Mouse (Mus musculus): ENCODE results near the gene Hist1h2af. TPM values are rescaled to one million over a fixed set of nuclear protein-coding genes. Genes with fewer than 3 reads are reported as not detected.
"Not testable (repeated sequence)": the region's sequence is repeated elsewhere in the genome, so short reads cannot be mapped to it uniquely, and the experiment has no call there.

Gene Hist1h2af
- polyA plus RNA-seq, 2 experiments, result 11.0 to 557 TPM

DNA sequence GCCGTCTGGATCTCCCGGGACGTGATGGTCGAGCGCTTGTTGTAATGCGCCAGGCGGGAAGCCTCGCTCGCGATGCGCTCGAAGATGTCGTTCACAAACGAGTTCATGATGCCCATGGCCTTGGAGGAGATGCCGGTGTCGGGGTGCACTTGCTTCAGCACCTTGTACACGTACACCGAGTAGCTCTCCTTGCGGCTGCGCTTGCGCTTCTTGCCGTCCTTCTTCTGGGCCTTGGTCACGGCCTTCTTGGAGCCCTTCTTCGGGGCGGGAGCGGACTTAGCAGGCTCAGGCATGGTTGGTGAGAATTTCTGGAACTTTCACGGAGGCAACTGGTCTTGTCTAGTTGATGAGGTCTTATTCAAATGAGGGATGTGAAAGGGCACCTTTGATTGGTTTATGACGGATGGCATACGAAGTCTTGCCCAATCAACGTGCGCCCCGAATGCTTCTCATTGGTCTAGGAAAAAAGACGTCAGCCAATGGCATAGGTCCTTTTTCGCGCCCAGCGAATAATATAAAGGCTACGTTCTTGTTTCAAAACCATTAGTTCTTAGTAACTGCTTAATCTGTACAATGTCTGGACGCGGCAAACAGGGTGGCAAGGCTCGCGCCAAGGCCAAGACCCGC lies 40.3 kb downstream of the Hist1h2af start, which contains the start of the genes Hist1h2bf and Hist1h2ad:
Gene Hist1h2bf, minus strand, starts transcription at position 299 of the 627 bp plus-strand sequence.
Gene Hist1h2ad, plus strand, starts transcription at position 484 of the 627 bp plus-strand sequence.
- Histone ChIP-seq H3K4me2 (replicated peaks; ENCODE audit: low read depth, low read length, severe bottlenecking) (peak within 1 kb of the TSS; percentile 63), H3K27ac (replicated peaks; ENCODE audit: low read depth, low read length) (peak within 1 kb of the TSS; percentile 93), H3K4me1 (ENCODE audit: control insufficient read depth, insufficient read depth, low read length) (peaks cover 21% of the 10 kb centered on the region), H3K9ac (ENCODE audit: low read depth, low read length, severe bottlenecking) (peak within 1 kb of the TSS; percentile 58), H3K4me3 (replicated peaks; ENCODE audit: low read length) (peak within 1 kb of the TSS; percentile 40)
- H3K9me3 ChIP-seq (ENCODE audit: control insufficient read depth, low read length); H3K27me3 ChIP-seq (ENCODE audit: control insufficient read depth, insufficient read depth, low read length); H3K36me3 ChIP-seq (ENCODE audit: control insufficient read depth, insufficient read depth, low read length): not testable (repeated sequence)
- WGBS, result 0% methylated on average over 29 of the region's 42 CpGs
- peak; percentile 31; the same call in 1 of the 2 replicates for TF ChIP-seq POLR2A (IDR thresholded peaks at IDR 0.05; ENCODE audit: borderline replicate concordance, extremely low read depth, insufficient read depth, insufficient read length)
- peak; percentile 100 for DNase-seq (ENCODE audit: low spot score)
- ATAC-seq (ENCODE audit: low FRiP score, low read depth), result peak; percentile 87

DNA sequence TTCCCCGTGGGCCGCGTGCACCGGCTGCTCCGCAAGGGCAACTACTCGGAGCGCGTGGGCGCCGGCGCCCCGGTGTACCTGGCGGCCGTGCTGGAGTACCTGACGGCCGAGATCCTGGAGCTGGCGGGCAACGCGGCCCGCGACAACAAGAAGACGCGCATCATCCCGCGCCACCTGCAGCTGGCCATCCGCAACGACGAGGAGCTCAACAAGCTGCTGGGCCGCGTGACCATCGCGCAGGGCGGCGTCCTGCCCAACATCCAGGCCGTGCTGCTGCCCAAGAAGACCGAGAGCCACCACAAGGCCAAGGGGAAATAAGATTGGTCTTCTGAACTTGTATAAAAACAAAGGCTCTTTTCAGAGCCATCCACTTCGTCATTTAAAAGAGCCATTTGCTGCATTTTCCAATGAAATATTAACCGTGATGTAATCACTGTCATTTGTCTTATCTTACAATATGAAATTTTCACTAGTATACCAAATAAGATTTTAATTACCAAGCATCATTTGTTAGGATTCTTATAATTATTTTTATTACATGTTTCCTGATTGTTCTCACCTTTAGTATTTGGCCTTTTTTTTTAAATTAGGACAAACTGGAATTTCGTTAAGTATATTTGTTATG lies 41.0 kb downstream of the Hist1h2af start:
- not testable (repeated sequence) for H3K27me3 ChIP-seq (ENCODE audit: control insufficient read depth, insufficient read depth, low read length); H3K36me3 ChIP-seq (ENCODE audit: control insufficient read depth, insufficient read depth, low read length); ATAC-seq (ENCODE audit: low FRiP score, low read depth); H3K9me3 ChIP-seq (ENCODE audit: control insufficient read depth, low read length); DNase-seq (ENCODE audit: low spot score)
- 0 out of 2 replicates have a peak, but pooled peaks have one; percentile 55 for TF ChIP-seq POLR2A (IDR thresholded peaks at IDR 0.05; ENCODE audit: borderline replicate concordance, extremely low read depth, insufficient read depth, insufficient read length)
- Histone ChIP-seq H3K4me3 (replicated peaks; ENCODE audit: low read length) (peak overlapping the region; percentile 40), H3K4me2 (replicated peaks; ENCODE audit: low read depth, low read length, severe bottlenecking) (peak overlapping the region; percentile 63), H3K4me1 (ENCODE audit: control insufficient read depth, insufficient read depth, low read length) (peaks cover 21% of the 10 kb centered on the region), H3K27ac (replicated peaks; ENCODE audit: low read depth, low read length) (peak overlapping the region; percentile 93), H3K9ac (ENCODE audit: low read depth, low read length, severe bottlenecking) (peak overlapping the region; percentile 58)
- under 1% methylated on average over 5 of the region's 39 CpGs for WGBS

DNA sequence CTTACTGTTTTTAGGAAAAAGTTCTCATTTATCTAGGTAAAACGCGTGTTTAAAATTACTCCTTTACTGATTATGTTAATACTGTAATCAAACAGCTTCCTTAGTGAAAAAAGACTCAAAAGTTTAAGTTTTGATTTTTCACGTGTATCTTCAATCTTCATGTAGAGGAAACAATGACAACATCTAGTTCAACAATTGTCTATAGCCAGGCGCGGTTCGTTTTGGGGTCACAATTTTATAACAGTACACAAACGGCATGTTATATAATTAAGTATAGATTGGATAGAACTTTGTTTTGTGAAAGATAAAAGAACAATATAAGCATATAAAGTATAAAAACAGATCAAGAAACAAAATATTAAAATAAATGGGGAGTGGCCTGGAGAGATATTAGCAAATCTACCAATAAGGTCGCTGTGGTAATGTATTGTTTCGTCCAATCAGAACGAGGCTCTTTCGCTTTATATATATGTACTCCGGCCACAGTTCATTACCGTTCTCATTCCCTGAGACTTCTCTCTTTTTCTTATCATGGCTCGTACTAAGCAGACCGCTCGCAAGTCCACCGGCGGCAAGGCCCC lies 41.7 kb downstream of the Hist1h2af start, which contains the start of gene Hist1h3d:
Gene Hist1h3d, plus strand, starts transcription at position 493 of the 581 bp plus-strand sequence.
- Histone ChIP-seq H3K9ac (ENCODE audit: low read depth, low read length, severe bottlenecking) (peak within 1 kb of the TSS; percentile 74), H3K4me2 (replicated peaks; ENCODE audit: low read depth, low read length, severe bottlenecking) (peak within 1 kb of the TSS; percentile 63), H3K4me3 (replicated peaks; ENCODE audit: low read length) (peak within 1 kb of the TSS; percentile 40), H3K4me1 (ENCODE audit: control insufficient read depth, insufficient read depth, low read length) (peaks cover 19% of the 10 kb centered on the region), H3K9me3 (ENCODE audit: control insufficient read depth, low read length) (no peaks in the 10 kb centered on the region), H3K36me3 (ENCODE audit: control insufficient read depth, insufficient read depth, low read length) (no peaks in the 10 kb centered on the region), H3K27ac (replicated peaks; ENCODE audit: low read depth, low read length) (peak within 1 kb of the TSS; percentile 87), H3K27me3 (ENCODE audit: control insufficient read depth, insufficient read depth, low read length) (no peaks in the 10 kb centered on the region)
- TF ChIP-seq POLR2A (IDR thresholded peaks at IDR 0.05; ENCODE audit: borderline replicate concordance, extremely low read depth, insufficient read depth, insufficient read length), result no peak
- DNase-seq (ENCODE audit: low spot score), result peak; percentile 98
- peak; percentile 72 for ATAC-seq (ENCODE audit: low FRiP score, low read depth)
- under 1% methylated on average over 18 of the region's 18 CpGs for WGBS

DNA sequence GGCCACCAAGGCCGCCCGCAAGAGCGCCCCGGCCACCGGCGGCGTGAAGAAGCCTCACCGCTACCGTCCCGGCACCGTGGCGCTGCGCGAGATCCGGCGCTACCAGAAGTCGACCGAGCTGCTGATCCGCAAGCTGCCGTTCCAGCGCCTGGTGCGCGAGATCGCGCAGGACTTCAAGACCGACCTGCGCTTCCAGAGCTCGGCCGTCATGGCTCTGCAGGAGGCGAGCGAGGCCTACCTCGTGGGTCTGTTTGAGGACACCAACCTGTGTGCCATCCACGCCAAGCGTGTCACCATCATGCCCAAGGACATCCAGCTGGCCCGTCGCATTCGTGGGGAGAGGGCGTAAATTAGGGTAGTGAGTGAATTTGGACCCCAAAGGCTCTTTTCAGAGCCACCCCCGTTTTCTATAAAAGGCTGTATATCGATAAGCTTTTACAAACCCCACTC lies 42.2 kb downstream of the Hist1h2af start:
- H3K27me3 ChIP-seq (ENCODE audit: control insufficient read depth, insufficient read depth, low read length); H3K9me3 ChIP-seq (ENCODE audit: control insufficient read depth, low read length); H3K36me3 ChIP-seq (ENCODE audit: control insufficient read depth, insufficient read depth, low read length); DNase-seq (ENCODE audit: low spot score); ATAC-seq (ENCODE audit: low FRiP score, low read depth): not testable (repeated sequence)
- Histone ChIP-seq H3K4me1 (ENCODE audit: control insufficient read depth, insufficient read depth, low read length) (peaks cover 21% of the 10 kb centered on the region), H3K9ac (ENCODE audit: low read depth, low read length, severe bottlenecking) (peak overlapping the region; percentile 74), H3K4me3 (replicated peaks; ENCODE audit: low read length) (peak overlapping the region; percentile 40), H3K4me2 (replicated peaks; ENCODE audit: low read depth, low read length, severe bottlenecking) (peak overlapping the region; percentile 63), H3K27ac (replicated peaks; ENCODE audit: low read depth, low read length) (peak overlapping the region; percentile 87)
- WGBS, result 1% methylated on average over 8 of the region's 40 CpGs

DNA sequence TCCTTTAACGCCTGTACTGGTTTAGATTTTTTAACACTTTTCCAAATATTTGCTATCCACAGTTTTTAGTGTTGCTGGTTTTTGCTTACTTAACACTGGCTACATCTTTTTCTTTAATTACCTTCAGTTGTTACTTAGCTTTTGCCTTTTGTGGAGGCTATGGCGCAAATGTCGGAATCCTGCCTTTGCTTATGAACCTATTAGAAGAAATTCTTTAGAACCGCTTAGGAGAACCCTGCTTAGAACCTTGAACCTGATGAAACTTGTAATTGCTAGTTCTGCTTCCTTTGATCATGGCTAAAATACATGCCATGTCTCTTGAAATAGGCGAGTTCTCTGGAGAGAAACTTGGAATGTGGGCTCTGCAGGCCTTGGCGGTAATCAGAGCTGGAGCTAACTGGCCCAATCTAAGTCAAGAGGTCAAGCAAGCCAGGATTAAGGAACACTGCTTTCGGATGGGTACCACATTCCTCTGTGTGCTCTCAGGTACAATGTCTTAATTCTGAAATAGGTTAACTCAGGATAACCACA lies 42.7 kb downstream of the Hist1h2af start:
- Histone ChIP-seq H3K27me3 (ENCODE audit: control insufficient read depth, insufficient read depth, low read length) (no peaks in the 10 kb centered on the region), H3K36me3 (ENCODE audit: control insufficient read depth, insufficient read depth, low read length) (no peaks in the 10 kb centered on the region), H3K9me3 (ENCODE audit: control insufficient read depth, low read length) (no peaks in the 10 kb centered on the region), H3K9ac (ENCODE audit: low read depth, low read length, severe bottlenecking) (peak overlapping the region; percentile 74), H3K4me2 (replicated peaks; ENCODE audit: low read depth, low read length, severe bottlenecking) (peak overlapping the region; percentile 63), H3K4me1 (ENCODE audit: control insufficient read depth, insufficient read depth, low read length) (peaks cover 23% of the 10 kb centered on the region), H3K4me3 (replicated peaks; ENCODE audit: low read length) (peak overlapping the region; percentile 40), H3K27ac (replicated peaks; ENCODE audit: low read depth, low read length) (peak overlapping the region; percentile 87)
- DNase-seq (ENCODE audit: low spot score) (no peak), ATAC-seq (ENCODE audit: low FRiP score, low read depth) (no peak)
- peak; percentile 60; the same call in 1 of the 2 replicates for TF ChIP-seq POLR2A (IDR thresholded peaks at IDR 0.05; ENCODE audit: borderline replicate concordance, extremely low read depth, insufficient read depth, insufficient read length)
- WGBS, result 3% methylated on average over 7 of the region's 7 CpGs
